Mouse (Mus musculus): ENCODE measurements around the gene Acox1. TPM values are rescaled to one million over a fixed set of nuclear protein-coding genes. Genes with fewer than 3 reads are reported as not detected.

Acox1 gene
- total and polyA plus RNA-seq, 2 experiments, result 720 to 994 TPM

DNA sequence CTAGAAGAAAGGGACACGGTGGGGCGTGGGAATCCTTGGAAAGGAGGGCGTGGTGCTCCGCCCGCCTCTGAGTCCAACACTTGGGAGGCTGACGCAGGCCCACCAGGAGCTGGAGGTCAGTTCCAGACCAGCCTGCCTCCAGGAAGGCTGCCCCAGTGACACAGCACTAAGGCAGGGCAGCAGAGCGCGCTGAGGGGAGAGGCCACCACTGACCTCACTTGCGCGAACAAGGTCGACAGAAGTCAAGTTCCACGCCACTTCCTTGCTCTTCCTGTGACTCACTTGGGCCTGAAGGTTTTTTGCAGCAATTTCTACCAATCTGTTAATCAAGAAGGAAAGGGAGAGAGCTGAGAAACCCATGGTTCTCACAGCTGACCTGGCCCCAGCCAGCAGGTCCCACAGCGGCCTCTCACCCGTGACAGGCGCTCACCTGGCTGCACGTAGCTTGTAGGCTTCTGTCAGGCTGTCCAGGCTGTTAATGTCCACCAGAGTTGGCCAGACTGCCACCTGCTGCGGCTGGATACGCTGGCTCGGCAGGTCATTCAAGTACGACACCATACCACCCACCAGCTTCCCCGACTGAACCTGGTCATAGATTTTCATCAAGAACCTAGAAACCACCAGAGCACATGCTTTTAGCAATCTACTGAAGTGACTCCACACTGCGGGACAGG, 23.9 kb downstream of the Acox1 start:
- Histone ChIP-seq H3K27ac (replicated peaks; ENCODE audit: insufficient read depth, low read depth, low read length) (no peak overlapping the region), H3K36me3 (ENCODE audit: control insufficient read depth, insufficient read depth, low read length) (peaks cover 75% of the 10 kb centered on the region), H3K27me3 (ENCODE audit: control insufficient read depth, insufficient read depth, low read length) (no peaks in the 10 kb centered on the region), H3K4me3 (ENCODE audit: insufficient read depth, low read depth, low read length) (no peak overlapping the region), H3K4me1 (ENCODE audit: control insufficient read depth, insufficient read depth, low read length) (peaks cover 4% of the 10 kb centered on the region; the same call in 1 of the 2 replicates), H3K79me2 (ENCODE audit: control insufficient read depth, insufficient read depth, low read length) (no peaks in the 10 kb centered on the region), H3K9ac (ENCODE audit: low read depth, low read length) (no peak overlapping the region)
- no peak; the same call in 1 of the 2 replicates for TF ChIP-seq CTCF (IDR thresholded peaks at IDR 0.05; ENCODE audit: low read depth, low read length)
- no peak for TF ChIP-seq POLR2A (IDR thresholded peaks at IDR 0.05; ENCODE audit: extremely low read depth, insufficient read depth, low read length)
- peak; percentile 45 for DNase-seq (ENCODE audit: extremely low read depth, low read depth, low spot score)
- WGBS, result 71% methylated on average over 22 of the region's 22 CpGs

DNA sequence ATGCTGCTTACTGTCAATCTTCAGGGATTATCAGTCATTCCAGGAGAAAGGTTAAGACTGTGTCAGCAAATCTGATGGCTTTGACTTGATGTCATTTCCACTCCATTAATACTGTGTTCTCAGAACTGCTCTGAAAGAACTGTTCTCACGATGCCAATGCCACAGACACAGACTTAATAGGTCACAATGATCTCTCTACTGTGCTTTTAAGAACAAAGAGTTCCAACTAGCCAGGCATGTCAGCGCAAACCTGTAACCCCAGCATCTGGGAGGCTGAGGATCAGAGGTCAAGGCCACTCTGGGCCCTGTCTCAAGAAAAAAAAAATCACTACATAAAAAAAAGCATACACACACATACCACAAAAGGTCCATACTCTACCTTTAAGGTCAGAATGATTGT, 26.9 kb downstream of the Acox1 start:
- WGBS, result 26% methylated on average over 2 of the region's 2 CpGs
- Histone ChIP-seq H3K27ac (replicated peaks; ENCODE audit: insufficient read depth, low read depth, low read length) (peak overlapping the region; percentile 33), H3K4me1 (ENCODE audit: control insufficient read depth, insufficient read depth, low read length) (no peaks in the 10 kb centered on the region; the same call in 1 of the 2 replicates), H3K36me3 (ENCODE audit: control insufficient read depth, insufficient read depth, low read length) (peaks cover 50% of the 10 kb centered on the region), H3K27me3 (ENCODE audit: control insufficient read depth, insufficient read depth, low read length) (no peaks in the 10 kb centered on the region), H3K9ac (ENCODE audit: low read depth, low read length) (no peak overlapping the region), H3K79me2 (ENCODE audit: control insufficient read depth, insufficient read depth, low read length) (no peaks in the 10 kb centered on the region), H3K4me3 (ENCODE audit: insufficient read depth, low read depth, low read length) (no peak overlapping the region)
- DNase-seq (ENCODE audit: extremely low read depth, low read depth, low spot score), result peak; percentile 70
- no peak for TF ChIP-seq CTCF (IDR thresholded peaks at IDR 0.05; ENCODE audit: low read depth, low read length)
- TF ChIP-seq POLR2A (IDR thresholded peaks at IDR 0.05; ENCODE audit: extremely low read depth, insufficient read depth, low read length), result no peak

DNA sequence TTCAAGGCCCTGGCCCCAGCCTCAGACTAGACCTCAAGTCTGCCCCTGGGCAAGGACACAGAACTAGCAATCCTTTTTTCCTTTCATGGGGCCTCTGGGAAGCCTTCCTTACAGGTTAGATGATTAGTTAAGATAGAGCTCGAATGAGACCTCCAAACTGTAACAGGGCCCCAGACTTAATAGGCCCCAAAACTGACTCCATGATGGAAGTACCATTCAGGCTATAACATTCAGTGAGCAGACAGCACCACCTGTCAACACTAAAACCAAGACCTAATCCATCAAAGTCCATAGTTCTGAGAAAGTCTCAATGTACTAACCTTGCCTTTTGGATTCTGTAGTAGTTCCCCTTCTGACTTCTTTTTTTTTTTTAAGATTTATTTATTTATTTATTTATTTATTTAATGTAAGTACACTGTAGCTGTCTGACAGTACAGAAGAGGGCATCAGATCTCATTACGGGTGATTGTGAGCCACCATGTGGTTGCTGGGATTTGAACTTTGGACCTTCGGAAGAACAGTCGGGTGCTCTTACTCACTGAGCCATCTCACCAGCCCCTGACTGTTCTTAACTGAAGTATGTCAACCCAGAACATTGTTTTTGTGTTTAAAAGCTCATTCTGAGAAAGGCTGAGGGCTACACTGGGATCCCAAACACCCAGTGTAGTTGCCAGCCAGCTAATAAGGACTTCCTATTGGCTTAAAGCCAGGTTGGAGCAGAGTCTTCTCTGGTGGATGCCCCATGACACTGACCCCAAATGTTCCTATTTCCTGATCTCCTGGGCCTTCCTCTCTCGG, 28.6 kb downstream of the Acox1 start:
- no peak overlapping the region for H3K4me3 ChIP-seq (ENCODE audit: insufficient read depth, low read depth, low read length)
- no peaks in the 10 kb centered on the region for H3K27me3 ChIP-seq (ENCODE audit: control insufficient read depth, insufficient read depth, low read length)
- no peak overlapping the region for H3K9ac ChIP-seq (ENCODE audit: low read depth, low read length)
- peaks cover 37% of the 10 kb centered on the region for H3K36me3 ChIP-seq (ENCODE audit: control insufficient read depth, insufficient read depth, low read length)
- 29% methylated on average over 5 of the region's 5 CpGs for WGBS
- H3K27ac ChIP-seq (replicated peaks; ENCODE audit: insufficient read depth, low read depth, low read length), result peak overlapping the region; percentile 29
- no peaks in the 10 kb centered on the region for H3K4me1 ChIP-seq (ENCODE audit: control insufficient read depth, insufficient read depth, low read length)
- no peaks in the 10 kb centered on the region for H3K79me2 ChIP-seq (ENCODE audit: control insufficient read depth, insufficient read depth, low read length)
- peak; percentile 66 for DNase-seq (ENCODE audit: extremely low read depth, low read depth, low spot score)
- TF ChIP-seq POLR2A (IDR thresholded peaks at IDR 0.05; ENCODE audit: extremely low read depth, insufficient read depth, low read length), result no peak
- no peak for TF ChIP-seq CTCF (IDR thresholded peaks at IDR 0.05; ENCODE audit: low read depth, low read length)

DNA sequence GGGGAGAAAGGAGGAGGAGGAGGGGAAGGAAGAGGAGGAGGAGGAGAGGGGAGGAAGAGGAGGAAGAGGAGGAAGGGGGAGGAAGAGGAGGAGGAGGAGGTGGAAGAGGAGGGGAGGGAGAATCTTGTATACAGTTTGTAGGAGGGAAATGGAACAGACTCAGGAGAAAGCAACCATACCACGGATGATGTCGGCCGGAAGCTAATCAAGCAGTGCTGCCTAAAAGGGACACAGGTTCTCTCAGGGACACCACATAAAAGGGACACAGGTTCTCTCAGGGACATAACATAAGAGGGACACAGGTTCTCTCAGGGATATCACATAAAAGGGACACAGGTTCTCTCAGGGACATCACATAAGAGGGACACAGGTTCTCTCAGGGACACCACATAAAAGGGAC, 29.6 kb downstream of the Acox1 start:
- Histone ChIP-seq H3K36me3 (ENCODE audit: control insufficient read depth, insufficient read depth, low read length) (peaks cover 27% of the 10 kb centered on the region), H3K4me1 (ENCODE audit: control insufficient read depth, insufficient read depth, low read length) (no peaks in the 10 kb centered on the region), H3K79me2 (ENCODE audit: control insufficient read depth, insufficient read depth, low read length) (no peaks in the 10 kb centered on the region), H3K9ac (ENCODE audit: low read depth, low read length) (no peak overlapping the region), H3K27ac (replicated peaks; ENCODE audit: insufficient read depth, low read depth, low read length) (no peak overlapping the region), H3K4me3 (ENCODE audit: insufficient read depth, low read depth, low read length) (no peak overlapping the region), H3K27me3 (ENCODE audit: control insufficient read depth, insufficient read depth, low read length) (no peaks in the 10 kb centered on the region)
- TF ChIP-seq CTCF (IDR thresholded peaks at IDR 0.05; ENCODE audit: low read depth, low read length), result no peak
- TF ChIP-seq POLR2A (IDR thresholded peaks at IDR 0.05; ENCODE audit: extremely low read depth, insufficient read depth, low read length), result no peak
- 26% methylated on average over 3 of the region's 3 CpGs for WGBS
- peak; percentile 61 for DNase-seq (ENCODE audit: extremely low read depth, low read depth, low spot score)

DNA sequence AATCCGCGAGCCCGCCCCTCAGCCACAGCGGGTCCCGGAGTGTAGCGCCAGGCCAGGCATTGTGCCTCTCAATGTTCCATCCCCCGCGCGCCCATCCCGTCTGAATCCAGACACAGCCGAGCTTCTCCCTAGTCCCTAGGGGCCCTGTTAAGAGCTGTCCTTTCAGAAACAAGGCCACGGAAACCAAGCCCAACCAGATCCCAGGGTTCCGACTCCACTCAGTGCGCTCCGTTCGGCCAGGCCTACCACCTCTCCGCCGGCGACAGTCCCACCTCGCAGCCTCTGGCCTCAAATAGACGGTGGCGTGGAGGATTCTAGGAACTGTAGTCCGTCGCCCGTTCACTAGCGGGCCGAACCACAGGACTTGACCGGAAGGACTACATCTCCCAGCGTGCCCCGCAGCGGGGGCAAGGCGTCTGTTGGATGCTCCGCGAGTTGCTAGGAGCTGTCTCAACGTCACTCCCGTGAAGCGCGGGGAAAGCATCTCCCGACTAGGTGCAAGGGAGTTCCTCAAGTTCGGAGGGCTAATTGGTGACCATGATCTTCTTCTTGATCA, 30.9 kb downstream of the Acox1 start, which contains the start of gene Fbf1:
Gene Fbf1 (minus strand): TSS at position 283 of the 556 bp plus-strand sequence.
- TF ChIP-seq POLR2A (IDR thresholded peaks at IDR 0.05; ENCODE audit: extremely low read depth, insufficient read depth, low read length) (0 out of 2 replicates have a peak, but pooled peaks have one; percentile 47), CTCF (IDR thresholded peaks at IDR 0.05; ENCODE audit: low read depth, low read length) (no peak)
- H3K27ac ChIP-seq (replicated peaks; ENCODE audit: insufficient read depth, low read depth, low read length), result peak within 1 kb of the TSS; percentile 20
- 1% methylated on average over 40 of the region's 40 CpGs for WGBS

More for the DNA sequence above, 30.9 kb downstream of the Acox1 start, which contains the start of gene Fbf1:
- Histone ChIP-seq H3K4me3 (ENCODE audit: insufficient read depth, low read depth, low read length) (peak within 1 kb of the TSS; percentile 67), H3K4me1 (ENCODE audit: control insufficient read depth, insufficient read depth, low read length) (no peaks in the 10 kb centered on the region), H3K36me3 (ENCODE audit: control insufficient read depth, insufficient read depth, low read length) (peaks cover 15% of the 10 kb centered on the region), H3K9ac (ENCODE audit: low read depth, low read length) (peak within 1 kb of the TSS; percentile 73), H3K27me3 (ENCODE audit: control insufficient read depth, insufficient read depth, low read length) (no peaks in the 10 kb centered on the region), H3K79me2 (ENCODE audit: control insufficient read depth, insufficient read depth, low read length) (no peaks in the 10 kb centered on the region)
- peak; percentile 90 for DNase-seq (ENCODE audit: extremely low read depth, low read depth, low spot score)

Measured in liver, adult 2 months (tissue).